Mouse (Mus musculus) E14TG2a.4 (cell line): ENCODE measurements at regions not wholly inside any gene's neighbourhood (a gene's known extent, or its start where the extent isn't known, plus 50 kb on each side); places are given as distances from the start of the nearest gene placed in this dataset.

Source experiments
- H3K27me3 ChIP-seq: 2 replicates; pipeline ENCODE4 v1.6.1; 2014; ENCODE audit warnings: low read length, control low read depth; ENCODE audit not compliant: insufficient read depth
- H3K36me3 ChIP-seq: 2 replicates; pipeline ENCODE4 v1.6.1; 2014; ENCODE audit warnings: low read length, control low read depth; ENCODE audit not compliant: insufficient read depth
- H3K4me1 ChIP-seq: replicated peaks from 2 replicates; pipeline ENCODE4 v1.6.1; 2014; ENCODE audit warnings: low read depth, low read length, control low read depth
- H3K4me3 ChIP-seq: replicated peaks from 2 replicates; pipeline ENCODE4 v1.5.1; 2014; ENCODE audit warnings: mild to moderate bottlenecking, low read length
- H3K9me3 ChIP-seq: 2 replicates; pipeline ENCODE4 v1.6.1; 2014; ENCODE audit warnings: low read length, control low read depth
- CTCF ChIP-seq: conservative IDR thresholded peaks from 2 replicates; pipeline ENCODE4 v1.5.1; 2014; ENCODE audit warnings: low read length
- NANOG ChIP-seq: IDR thresholded peaks from 2 replicates; pipeline ENCODE4 v1.6.1; 2014; ENCODE audit warnings: borderline replicate concordance, low read length, mixed read lengths
- POU5F1 ChIP-seq: IDR thresholded peaks from 2 replicates; pipeline ENCODE4 v1.6.1; 2014; ENCODE audit warnings: low read length, borderline replicate concordance

DNA sequence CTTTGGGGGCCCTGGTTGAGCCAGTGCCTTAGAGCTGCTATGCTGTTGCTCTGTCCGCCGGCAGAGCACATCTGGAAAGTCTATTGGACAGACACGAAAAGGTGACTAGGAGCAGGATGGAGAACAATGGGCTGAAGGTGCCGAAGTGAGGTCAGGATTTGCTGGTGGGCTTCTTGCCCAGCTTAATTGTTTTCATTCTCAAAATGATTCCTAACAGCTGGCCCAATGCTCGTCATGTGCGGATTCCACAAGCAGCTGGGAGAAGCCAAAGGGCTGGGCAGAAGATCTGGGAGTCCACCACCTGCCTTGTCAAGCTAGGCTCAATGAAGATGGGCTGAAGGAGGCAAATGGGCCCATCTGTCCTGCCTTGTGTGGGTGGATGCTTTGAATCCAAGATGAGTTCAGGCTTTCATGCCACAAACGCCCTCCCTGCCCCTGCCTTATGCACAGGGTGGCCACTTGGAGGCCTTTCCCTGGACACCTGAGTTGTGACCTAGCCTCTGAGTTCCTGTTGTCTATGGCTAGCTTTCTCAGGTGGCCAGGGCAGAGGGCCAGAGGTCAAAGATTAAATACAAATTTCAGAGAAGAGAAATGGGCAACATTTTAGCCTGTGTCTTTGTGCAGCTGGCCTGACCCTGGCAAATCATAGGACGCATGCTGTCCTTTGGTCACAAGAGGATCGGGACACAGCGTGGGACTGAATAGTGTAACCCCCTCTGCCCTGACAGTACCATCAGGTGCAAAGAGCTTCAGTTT is 95.9 kb downstream of the Snx19 start:
- H3K9me3 ChIP-seq, result no peaks in the 10 kb centered on the region
- H3K4me1 ChIP-seq, result peaks cover 25% of the 10 kb centered on the region
- TF ChIP-seq CTCF (no peak), POU5F1 (no peak), NANOG (no peak)
- H3K36me3 ChIP-seq, result no peaks in the 10 kb centered on the region
- H3K4me3 ChIP-seq, result no peak overlapping the region
- 0 out of 2 replicates have a peak, but pooled peaks cover 2% of the 10 kb centered on the region for H3K27me3 ChIP-seq

DNA sequence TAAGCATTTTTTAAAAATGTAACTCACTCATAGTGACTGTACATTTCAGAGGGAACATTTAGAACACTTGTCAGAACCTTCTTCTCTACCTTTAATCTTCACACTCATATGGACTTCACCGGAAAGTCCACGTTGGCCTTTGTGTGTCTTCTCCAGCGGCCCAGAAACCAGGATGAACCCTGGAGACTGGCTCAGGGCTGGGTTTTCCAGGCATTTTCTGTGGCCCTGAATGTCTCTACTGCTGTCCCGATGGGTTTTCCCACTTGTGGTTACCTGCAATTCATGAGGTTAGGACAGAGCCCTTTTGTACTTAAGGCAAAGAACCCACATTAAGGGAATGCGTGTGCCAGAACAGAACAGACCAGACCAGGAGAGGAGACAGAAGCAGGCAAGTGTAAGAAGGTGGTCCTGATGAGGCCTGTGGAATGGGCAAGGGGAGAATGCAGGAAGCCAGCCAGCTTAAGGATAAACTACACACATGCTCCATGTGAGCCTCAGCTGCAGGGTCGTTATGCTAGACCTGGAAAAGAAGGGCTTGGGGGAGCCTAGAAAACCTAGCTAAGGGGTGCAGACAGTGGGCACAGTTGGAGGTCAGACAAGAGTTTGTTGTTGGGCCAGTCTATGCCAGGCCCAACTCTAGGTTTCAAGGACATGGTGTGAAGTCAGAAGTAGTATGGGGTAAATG is 94.8 kb downstream of the Snx19 start:
- H3K4me1 ChIP-seq, result peaks cover 28% of the 10 kb centered on the region
- no peaks in the 10 kb centered on the region for H3K9me3 ChIP-seq
- peaks cover 4% of the 10 kb centered on the region; the same call in 1 of the 2 replicates for H3K27me3 ChIP-seq
- no peaks in the 10 kb centered on the region for H3K36me3 ChIP-seq
- no peak overlapping the region for H3K4me3 ChIP-seq
- TF ChIP-seq NANOG (no peak), POU5F1 (no peak), CTCF (no peak)

DNA sequence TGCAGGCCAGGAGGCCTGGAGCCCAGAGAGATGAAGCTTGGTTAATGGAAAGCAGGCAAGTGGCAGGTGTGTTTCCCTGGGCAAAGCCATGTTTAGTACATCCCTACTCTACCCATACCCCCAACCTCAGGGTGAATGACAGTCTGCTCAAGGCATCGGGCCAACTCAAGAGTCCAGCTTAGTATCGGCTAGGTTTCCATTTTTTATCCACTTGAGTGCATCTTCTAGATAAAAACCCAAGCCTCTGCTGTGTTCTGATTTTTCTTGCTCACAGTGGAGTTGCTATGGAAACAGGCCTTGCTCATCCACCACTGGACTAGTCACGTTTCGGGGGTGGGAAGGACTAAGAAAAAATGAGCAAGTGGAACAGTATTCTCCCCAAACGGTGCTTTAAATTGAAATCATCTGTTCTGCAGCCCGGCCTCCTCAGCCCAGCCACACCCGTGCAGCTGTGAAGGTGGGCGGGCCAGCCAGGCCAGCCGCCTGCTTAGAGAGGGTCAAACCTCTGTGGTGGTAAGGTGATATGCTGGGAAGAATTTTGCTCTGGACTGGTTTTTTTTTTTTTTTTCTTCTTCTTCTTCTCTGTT is 94.0 kb downstream of the Snx19 start:
- H3K36me3 ChIP-seq, result no peaks in the 10 kb centered on the region
- TF ChIP-seq POU5F1, result no peak
- TF ChIP-seq NANOG, result no peak
- no peak for TF ChIP-seq CTCF
- H3K4me1 ChIP-seq, result peaks cover 35% of the 10 kb centered on the region
- no peaks in the 10 kb centered on the region for H3K9me3 ChIP-seq
- H3K4me3 ChIP-seq, result no peak overlapping the region
- H3K27me3 ChIP-seq, result peaks cover 4% of the 10 kb centered on the region; the same call in 1 of the 2 replicates

DNA sequence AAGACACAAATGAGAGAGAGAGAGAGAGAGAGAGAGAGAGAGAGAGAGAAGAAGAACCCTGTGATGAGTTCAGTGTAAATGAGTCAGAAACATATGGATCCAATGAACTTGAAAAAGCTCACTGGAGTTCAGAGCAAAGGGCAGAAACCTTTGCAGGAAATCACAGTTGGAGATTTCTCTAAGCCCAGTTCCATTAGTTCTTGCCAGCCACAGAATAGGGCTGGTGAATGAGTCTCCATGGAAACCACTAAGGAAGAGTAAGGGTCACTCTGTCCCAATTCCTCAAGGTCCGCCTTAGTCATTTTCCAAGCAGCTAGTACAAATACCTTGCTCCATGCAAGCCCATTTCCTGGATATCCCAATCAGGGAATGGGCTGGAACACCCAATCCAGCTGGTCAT is 93.2 kb downstream of the Snx19 start:
- Histone ChIP-seq H3K4me3 (no peak overlapping the region), H3K4me1 (peaks cover 42% of the 10 kb centered on the region), H3K9me3 (peaks cover 3% of the 10 kb centered on the region), H3K27me3 (peaks cover 4% of the 10 kb centered on the region; the same call in 1 of the 2 replicates), H3K36me3 (no peaks in the 10 kb centered on the region)
- TF ChIP-seq CTCF (no peak), POU5F1 (no peak), NANOG (no peak)

DNA sequence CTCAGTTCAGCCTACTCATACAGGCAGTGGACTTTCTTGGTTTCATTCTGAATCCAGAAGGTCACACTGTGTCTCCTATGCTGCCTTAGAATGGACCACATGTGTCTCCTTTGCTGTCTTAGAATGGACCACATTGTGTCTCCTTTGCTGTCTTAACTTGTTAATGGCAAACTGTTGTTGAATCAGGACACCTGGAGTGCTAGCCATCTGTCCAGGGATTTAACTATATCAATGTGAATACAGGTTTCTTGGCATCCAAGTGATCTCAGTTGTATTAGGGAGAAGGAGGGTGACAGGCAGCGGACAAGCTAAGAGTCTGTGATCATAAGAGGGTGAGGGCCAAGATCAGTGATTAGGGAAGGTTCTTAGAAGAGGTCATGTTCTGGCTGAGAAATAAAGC is 92.3 kb downstream of the Snx19 start:
- no peak for TF ChIP-seq CTCF
- TF ChIP-seq NANOG, result no peak
- no peak for TF ChIP-seq POU5F1
- peaks cover 42% of the 10 kb centered on the region for H3K4me1 ChIP-seq
- no peak overlapping the region for H3K4me3 ChIP-seq
- H3K36me3 ChIP-seq, result no peaks in the 10 kb centered on the region
- peaks cover 9% of the 10 kb centered on the region for H3K9me3 ChIP-seq
- peaks cover 4% of the 10 kb centered on the region; the same call in 1 of the 2 replicates for H3K27me3 ChIP-seq
